Mouse (Mus musculus): ENCODE measurements around the gene Capza2. TPM values are rescaled to one million over a fixed set of nuclear protein-coding genes. Genes with fewer than 3 reads are reported as not detected.
A peak's percentile ranks its signal among the peaks of the same experiment; 100 is the strongest.

Capza2 gene
- total RNA-seq, 2 experiments from 2014 or later, result 235 to 239 TPM

DNA sequence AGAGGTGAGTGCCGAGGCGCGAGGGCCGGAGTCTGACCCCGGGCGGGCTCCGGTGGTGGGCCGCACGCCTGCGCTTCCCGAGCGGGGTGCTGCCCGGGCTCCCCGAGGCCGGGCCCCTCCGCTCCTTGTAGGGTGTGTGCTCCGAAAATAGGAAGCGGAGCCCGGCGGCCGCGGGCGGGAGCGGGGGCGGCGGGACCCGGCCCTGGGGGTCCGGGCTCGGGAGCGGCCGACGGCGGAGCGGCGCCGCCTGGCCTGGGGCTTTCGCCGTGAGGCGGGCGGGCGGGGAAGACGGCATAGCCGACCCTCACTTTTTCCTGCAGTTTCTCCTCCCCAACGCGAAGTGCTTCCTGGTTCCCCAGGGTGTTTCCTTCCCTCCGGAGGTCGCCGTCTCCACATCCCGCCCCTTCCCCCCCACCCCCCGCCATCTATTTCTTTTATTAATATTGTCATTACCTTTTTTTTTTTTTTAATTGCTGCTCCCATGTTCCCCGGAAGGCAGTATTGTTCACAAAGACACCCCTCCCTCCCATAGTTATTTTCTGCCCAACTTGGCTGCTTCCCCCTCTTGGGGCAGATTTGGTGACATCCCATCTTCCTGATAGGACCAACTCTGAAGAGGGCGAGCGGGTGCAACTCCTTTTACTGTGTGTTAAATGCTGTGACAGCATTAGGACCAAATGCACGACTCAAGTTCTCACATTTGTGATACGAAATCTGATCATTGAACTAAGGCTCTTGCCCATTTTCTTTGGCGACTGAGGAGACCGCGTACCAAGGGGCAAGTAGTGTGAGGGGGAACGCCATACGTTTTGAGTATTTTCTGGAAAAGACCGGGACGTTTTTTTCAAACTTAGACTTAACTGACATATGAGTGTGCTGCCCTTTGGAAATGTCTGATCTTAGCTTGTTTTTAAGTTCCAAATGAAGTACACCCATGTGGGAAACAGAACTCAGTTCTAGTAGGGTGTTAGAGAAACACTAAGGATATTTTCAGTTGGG is 1.5 kb downstream of the Capza2 start:
- DNase-seq (ENCODE audit: low spot score in 2 of 2), result peak; percentile 18 to 41
- intact Hi-C loops (cut with DNase I), result no loop called here

DNA sequence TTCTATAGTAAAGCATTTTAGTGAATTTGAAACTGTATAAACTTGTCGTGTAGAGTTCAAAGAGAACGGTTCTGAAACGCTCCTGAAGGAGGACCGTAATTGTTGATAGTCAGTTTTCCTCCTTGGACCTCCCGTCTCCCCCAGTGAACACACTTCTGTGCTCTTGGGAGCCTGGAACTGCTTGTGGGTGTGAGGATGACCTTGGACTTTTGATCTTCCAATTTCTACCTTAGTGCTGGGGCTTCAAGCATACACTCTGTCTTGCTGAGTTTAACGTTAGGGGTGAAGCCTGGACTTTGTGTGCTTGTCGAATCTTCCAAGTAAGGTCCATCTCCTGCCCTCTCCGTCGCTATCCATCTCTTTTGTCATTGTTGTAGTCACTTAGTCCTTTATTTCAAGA is 4.0 kb downstream of the Capza2 start:
- no peak for DNase-seq (ENCODE audit: low spot score in 2 of 2)
- intact Hi-C loops (cut with DNase I), result no loop called here

DNA sequence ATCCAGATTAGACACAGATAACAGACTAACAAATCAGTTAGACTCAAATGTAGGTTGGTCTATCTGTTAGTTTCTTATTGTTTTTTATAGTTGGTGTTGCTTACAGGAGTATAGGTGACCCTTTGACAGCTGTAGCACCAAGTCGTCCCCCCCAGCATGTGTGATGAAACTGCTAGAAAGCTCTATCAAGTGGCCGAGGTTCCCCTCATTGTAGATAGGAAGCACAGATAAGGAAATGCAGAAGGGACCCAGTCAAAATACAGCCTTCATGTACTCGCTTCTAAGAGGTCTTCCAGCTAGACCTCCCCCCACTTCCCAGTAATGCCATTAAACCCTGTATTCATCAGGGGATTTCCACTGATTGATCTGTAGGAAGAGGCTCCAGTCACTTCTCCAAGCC is 6.7 kb downstream of the Capza2 start:
- no peak for DNase-seq (ENCODE audit: low spot score in 2 of 2)
- intact Hi-C loops (cut with DNase I), result no loop called here

DNA sequence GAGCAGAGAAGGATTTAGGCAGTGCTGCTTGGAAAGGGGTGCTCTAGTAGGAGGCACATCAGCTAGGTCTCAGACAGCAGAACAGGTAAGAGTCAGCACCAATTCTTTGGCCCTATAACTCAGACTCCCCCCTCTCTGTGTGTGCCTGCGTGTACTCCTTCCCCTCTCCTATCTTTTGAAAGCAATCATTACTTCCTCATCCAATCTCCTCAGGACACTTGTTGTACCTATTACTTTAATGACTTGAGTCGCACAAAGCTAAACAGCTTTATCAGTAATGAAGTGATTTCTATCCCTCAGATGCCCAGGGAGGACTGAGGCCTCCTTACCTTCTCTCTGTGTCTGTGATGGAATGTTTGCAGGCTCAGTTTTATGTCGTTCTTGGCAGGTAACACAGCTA is 10.1 kb downstream of the Capza2 start:
- intact Hi-C loops (cut with DNase I), result no loop called here
- DNase-seq (ENCODE audit: low spot score in 2 of 2), result no peak

DNA sequence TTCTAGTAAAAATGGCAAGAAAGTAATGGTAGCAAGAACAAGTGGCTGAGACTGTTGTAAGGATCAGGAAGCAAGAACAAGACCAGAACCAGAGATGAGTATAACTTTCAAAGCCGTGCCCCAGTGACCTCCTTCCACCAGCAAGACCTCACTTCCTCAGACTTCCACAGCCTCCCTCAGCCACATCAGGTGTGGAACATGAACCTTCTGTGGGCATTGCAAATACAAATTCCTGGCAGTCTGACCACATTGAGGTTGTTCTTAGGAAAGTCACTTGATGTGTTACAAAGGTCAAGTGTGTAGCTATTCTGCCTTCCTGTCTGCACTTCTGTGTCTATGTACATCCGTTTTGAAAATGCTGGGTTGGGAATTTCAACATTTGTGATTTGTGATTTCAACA is 16.1 kb downstream of the Capza2 start:
- DNase-seq (ENCODE audit: low spot score in 2 of 2), result no peak

DNA sequence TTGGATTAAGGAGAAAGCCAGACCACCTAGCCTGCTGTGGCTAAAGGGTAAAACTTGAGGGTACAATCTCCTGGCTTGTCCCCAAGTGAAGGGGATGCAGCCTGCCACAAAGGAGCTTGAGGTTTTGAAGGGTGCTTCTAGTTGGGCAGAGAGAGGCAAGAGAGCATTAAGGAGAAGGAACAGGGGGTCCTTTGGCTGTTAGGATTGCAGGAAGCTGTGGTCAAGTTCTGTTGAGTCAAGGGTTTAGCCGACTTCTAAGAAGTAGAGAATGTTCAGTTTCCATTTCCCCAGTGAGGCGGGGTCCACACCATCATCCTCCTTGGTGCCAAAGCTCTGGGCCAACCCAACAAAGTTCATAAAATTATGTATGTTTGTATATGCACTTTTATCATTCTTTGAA is 19.0 kb downstream of the Capza2 start:
- DNase-seq (ENCODE audit: low spot score in 2 of 2), result no peak
- intact Hi-C loops (cut with DNase I), result no loop called here

More for the DNA sequence above, 16.1 kb downstream of the Capza2 start:
- intact Hi-C loops (cut with DNase I), result no loop called here

DNA sequence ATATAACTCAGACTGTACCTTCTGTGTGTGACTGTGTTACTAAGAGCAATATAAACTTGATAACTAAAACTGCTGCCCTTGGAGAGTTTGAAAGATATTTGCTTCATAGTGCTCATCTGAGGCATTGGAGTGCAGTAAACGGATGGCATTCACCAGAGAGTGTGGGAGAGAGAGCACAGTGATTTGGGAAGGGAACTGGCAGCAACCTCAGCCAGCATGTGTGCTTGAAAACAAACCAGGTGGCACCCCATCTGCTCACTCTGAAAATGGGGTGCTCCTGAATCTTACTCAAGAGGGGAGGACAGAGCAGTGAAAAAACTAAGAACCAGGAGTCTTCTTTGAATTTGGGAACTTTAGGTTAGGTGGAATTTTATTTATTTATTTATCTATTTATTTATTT is 21.3 kb downstream of the Capza2 start:
- intact Hi-C loops (cut with DNase I), result no loop called here
- peak; percentile 43 to 65 for DNase-seq (ENCODE audit: low spot score in 2 of 2)

DNA sequence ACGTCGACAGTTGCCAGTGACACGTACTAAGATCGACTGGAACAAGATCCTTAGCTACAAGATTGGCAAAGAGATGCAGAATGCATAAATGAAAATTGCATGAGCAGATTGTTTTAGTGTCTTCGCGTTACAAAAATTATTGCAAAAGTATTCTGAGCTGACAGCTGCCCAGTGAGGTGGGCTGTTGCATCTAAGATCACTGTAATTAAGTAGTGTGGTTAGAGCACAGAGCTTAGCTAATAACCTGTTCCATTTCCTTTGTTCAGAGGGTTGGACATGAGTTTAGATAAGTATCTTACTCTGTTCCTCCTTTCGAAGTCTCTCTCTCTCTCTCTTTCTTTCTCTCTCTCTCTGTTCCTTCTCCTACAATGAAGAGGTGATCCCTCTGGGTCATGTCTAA is 29.3 kb downstream of the Capza2 start:
- intact Hi-C loops (cut with DNase I), result no loop called here

DNA sequence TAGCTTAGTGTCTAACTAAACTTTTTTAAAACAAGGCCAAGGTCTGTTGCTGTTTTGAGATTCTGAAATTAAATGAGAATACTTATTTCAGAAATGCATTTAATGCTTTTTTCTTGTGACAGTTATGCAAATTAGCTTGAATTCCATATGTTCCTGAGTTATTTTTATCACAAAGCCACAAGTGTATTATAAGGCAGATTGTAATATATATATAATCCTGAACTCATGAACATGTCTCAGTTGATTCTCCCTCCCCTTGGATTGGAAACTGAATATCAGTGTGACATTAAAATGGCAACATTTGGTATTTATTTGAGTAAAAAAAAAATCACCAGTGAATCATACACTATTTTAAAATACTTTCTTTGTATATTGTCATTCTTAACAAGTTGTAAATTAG is 30.0 kb downstream of the Capza2 start:
- intact Hi-C loops (cut with DNase I), result no loop called here
- DNase-seq (ENCODE audit: low spot score in 2 of 2), result peak in 1 of 2 experiments; percentile 27

More for the DNA sequence above, 29.3 kb downstream of the Capza2 start:
- DNase-seq (ENCODE audit: low spot score in 2 of 2), result no peak

DNA sequence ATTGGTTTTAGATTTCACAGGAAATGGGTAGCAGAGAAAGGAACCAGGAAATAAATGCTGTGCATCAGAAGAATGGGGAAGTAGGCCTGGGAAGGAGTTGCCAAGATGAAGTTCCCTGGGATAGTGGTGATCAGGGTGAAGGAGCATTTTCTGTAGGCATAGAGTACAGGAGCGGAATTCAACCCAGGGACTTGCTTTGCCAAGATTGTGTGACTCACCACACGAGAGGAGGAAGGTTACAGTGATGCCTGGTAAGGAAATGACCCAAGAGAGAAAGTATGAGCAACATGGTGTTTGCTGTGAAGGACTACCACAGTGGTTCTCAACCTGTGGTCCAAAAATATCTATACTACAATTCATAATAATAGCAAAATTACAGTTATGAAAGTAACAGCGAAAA is 31.8 kb downstream of the Capza2 start:
- intact Hi-C loops (cut with DNase I), result no loop called here

DNA sequence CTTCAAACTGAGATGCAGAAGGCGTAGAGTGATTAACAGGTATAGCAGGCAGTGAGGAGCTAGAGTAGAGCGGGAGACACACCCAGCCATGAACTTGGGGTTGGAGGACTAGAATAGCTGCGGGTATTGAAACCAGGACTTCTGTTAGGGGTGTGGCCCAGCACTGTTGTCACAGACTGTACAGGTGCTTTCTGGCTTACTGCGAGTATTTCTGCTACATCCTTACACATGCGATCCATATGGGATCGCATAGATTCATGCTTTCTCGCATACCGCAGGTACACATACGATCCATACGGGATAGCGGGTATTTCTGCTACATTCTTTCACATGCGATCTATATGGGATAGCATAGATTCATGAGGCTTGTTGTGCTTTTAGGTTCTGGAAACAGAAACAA is 32.3 kb downstream of the Capza2 start:
- intact Hi-C loops (cut with DNase I), result no loop called here
- no peak for DNase-seq (ENCODE audit: low spot score in 2 of 2)

More for the DNA sequence above, 31.8 kb downstream of the Capza2 start:
- DNase-seq (ENCODE audit: low spot score in 2 of 2), result no peak

DNA sequence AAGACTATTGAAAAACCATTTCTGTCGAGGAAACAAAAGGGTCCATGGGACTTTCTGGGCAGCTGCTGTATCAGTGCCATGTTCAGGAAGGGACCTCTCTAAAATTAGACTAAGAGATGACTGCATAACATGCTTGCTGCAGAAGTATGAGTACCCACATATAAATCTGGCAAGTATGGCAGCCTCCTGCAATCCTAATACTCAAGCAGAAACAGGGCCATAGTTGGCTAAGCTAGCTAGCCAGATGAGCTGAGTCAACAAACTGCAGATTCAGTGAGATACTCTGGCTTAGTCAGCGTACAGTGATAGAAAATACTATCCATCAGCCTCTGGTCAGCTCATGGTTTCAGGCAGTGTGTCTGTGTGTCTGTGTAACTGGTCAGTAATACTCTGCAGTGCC is 33.8 kb downstream of the Capza2 start:
- intact Hi-C loops (cut with DNase I), result no loop called here
- DNase-seq (ENCODE audit: low spot score in 2 of 2), result no peak

DNA sequence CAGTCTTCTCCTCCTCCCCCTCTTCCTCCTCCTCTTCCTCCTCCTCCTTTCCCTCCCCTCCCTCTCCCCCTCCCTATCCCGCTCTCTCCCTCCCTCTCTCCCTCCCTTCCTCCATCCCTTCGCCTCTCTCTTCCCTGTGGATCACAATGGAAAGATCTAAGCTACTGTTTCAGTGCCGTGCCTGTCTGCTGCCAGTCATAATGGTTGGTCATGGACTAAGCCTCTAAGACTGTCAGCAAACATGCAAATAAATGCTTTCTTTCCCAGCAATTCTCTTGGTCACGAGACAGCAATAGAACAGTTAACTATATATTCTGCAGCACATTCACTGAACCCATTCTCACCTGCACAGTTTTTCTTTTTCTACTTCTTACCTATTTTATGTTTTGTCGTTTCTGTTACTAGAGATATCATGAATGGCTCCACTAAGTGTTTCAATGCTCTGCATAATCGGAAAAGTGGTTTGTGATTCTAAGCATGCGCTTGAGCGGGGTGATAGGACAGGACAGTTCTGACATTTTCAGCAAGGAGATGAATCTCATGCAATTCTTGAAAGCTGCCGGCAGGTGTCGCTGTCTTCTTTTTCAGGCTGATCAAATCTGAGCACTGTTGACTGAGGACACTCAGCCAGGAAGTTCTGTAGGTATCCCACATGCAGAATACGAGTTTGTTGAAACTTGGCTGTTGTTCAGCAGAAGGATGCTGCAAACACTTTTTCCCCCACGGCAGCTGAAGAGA is 39.2 kb downstream of the Capza2 start:
- peak in 1 of 2 experiments; percentile 39 for DNase-seq (ENCODE audit: low spot score in 2 of 2)
- intact Hi-C loops (cut with DNase I), result loop anchor here (2.0 kb wide), 1 partner anchor 168 kb away; no protein-coding TSS in a partner anchor

DNA sequence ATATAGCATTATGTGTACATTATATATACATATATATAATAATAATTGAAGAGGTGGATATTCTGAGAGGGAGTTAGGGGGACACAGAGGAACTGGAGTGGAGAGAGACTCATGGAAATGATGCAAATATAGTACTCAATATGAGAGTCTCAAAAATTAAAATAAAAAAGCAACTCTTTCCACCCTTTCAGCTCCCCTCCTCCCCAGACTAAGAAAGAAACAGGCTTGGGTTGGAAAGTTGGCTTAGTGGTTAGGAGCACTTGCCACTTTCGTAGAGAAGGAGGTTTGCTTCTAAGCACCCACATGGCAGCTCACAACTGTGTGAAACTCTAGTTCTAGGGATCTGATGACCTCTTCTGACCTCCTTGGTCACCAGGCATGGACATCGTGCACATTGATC is 41.0 kb downstream of the Capza2 start:
- no peak for DNase-seq (ENCODE audit: low spot score in 2 of 2)
- intact Hi-C loops (cut with DNase I), result no loop called here

DNA sequence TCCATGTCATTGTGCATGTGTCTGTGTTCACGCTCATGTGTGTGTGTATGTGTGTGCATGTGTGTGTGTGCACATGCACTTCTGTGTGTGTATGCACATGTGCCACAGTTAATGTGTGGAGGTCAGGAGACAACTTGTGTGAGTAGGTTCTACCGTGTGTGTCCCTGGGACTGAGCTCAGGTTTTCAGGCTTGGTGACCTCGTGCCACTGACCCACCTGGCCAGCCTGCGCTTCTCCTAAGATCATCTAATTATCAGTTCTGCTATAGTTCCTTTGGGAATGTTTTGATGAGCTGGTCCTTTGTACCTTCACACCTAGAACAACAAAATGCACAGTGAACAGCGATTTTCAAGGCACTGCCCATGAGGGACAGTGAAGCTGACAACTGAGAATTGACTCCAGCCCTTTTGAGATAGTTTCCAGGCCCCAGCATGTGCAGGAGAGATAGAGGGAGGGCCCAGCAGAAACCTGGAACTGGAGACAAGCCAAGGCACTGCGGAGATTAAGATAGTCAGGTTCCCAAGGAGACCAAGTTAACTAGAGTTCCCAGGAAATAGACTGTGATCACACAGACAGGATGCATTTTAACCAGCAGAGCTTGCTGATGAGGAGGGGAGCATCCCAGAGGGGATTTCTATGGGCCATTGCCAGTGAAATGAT is 44.4 kb downstream of the Capza2 start:
- intact Hi-C loops (cut with DNase I), result no loop called here
- no peak for DNase-seq (ENCODE audit: low spot score in 2 of 2)

DNA sequence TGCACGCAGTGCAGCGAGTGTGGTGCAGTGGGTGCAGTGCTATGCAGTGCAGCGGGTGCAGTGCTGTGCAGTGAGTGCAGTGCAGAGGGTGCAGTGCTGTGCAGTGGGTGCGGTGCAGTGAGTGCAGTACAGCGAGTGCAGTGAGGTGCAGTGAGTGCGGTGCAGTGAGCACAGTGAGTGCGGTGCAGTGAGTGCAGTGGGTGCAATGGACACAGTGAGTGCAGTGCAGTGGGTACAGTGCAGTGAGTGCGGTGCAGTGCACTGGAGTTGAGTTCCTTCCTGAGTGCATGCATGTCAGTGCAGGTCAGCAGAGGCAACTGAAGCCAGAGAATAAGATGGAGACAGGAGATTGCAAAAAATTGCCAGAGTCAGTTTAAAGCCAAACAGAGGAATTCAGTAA is 45.8 kb downstream of the Capza2 start:
- intact Hi-C loops (cut with DNase I), result no loop called here
- DNase-seq (ENCODE audit: low spot score in 2 of 2), result no peak

DNA sequence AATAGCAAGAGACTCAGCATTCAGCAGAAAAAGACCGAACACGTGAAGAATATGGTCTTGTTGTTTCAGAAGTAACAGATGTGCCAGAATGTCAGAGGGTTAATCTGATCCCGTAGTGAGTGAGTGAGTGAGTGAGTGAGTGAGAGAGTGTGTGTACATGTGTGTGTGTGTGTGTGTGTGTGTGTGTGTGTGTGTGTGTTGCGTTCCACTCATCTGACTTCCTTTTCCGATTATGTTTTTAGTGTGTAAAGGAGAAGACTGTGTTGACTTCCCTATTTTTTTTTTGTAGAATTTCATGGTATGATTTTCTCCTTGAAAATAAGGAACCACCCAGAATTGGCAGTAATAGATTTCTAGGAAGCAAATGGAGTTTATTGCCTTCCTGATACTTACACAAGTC is 52.6 kb downstream of the Capza2 start:
- intact Hi-C loops (cut with DNase I), result no loop called here
- no peak for DNase-seq (ENCODE audit: low spot score in 2 of 2)

DNA sequence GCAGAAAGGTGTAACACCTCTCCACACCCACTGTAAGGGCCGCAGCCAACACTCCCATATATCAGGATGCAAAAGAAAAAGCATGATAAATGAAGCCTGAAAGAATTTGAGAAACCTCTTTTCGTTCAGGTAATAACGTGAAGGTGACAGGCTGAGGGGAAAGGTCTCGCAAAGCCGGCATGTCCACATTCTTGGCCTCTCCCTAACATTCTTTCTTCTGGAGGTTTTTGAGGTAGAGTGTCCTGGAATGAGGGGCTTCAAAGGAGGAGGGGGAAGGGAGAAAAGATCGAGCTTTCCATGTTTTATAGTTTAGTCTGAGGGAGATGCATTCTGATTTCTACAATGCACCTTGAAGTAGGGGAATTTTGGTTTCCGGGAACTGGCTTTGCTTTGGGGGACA is 56.6 kb downstream of the Capza2 start, which contains the start of gene St7:
Gene St7, plus strand, starts transcription at position 287 of the 400 bp plus-strand sequence.
- intact Hi-C loops (cut with DNase I), result no loop called here
- no peak for DNase-seq (ENCODE audit: low spot score in 2 of 2)

DNA sequence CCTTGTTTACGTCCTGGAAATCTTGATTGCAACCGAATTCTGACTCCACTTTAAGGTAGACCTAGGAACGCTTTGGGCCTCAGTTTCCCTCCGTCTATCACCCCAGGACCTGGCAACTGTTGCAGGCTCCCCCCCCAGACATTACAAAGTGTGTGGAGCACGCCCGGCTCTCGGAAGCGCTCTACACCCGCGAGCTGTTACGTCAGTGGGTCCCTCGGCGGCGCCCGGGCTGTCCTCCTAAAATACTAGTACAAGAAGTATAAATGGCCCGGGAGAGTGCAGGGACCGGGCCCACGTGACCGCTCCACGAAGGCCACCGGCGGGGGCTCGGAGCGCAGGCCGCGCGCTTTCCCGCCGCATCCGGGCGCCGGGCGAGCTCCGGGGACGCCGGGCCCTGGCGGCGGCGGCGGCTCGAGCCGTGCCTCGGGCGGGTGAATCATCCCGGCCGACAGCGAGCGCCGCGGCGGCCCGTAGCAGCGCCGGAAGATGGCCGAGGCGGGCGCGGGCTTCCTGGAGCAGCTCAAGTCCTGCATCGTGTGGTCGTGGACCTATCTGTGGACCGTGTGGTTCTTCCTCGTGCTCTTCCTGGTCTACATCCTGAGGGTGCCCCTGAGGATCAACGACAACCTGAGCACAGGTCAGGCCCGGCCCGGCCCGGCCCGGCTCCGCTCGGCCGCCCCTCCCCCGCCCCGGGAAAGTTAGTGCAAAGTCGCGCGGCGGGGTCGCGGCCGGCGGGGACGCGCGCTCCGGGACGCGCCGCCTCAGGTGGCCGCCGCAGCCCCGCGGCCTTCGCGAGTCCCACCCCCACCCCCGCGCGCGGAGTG is 57.9 kb downstream of the Capza2 start:
- DNase-seq (ENCODE audit: low spot score in 2 of 2), result peak; percentile 46
- intact Hi-C loops (cut with DNase I), result no loop called here

Measured in left cerebral cortex, postnatal 25 days (tissue).